Mouse (Mus musculus): Measurements from ENCODE around the gene Bbs12.

DNA sequence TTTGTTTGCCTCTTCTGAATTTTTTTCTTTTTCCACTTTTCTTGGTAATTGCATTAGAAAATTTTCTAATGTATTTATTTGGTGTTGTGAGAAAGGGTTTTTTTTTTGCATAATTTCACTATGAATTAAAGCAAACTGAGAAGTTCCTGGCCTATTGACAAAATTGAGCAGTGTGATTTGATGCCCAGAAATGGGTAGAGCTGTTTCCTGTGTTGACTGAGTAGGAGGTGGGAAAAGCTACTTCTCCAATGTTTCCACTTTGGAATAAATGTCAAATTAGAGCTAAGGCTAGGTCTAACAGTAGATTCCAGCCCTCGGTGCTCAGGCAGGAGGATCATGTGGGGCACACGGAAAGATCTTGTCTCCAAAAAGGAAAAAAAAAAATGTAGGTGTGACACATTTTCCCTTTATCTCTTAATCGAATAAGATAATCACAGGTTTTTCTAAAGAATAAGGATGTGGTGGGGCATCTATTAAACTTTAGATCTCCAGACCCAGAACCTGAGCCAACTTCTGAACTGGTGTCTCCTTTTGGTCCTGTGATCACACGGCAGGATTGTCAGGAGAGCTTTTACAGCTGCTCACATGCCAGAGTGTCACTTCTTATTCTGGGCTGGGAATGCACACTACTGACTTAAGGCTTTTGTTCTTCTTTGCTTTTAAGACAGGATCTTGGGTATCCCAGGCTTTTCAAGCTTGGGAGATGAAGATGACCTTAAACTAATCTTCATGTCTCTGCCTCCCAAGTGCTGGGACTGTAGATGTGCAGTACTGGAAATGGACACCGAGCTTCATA, 13.2 kb downstream of the Bbs12 start:
- TF ChIP-seq EP300 (IDR thresholded peaks at IDR 0.05) (no peak), CTCF (IDR thresholded peaks at IDR 0.05) (no peak)
